Mouse (Mus musculus) natural killer cell, adult 2 months (primary cell): ENCODE results near the gene Ints2.
"Not testable (repeated sequence)": the region's sequence is repeated elsewhere in the genome, so short reads cannot be mapped to it uniquely, and the experiment has no call there.

Source experiments
- DNase-seq, 2 experiments: peaks; one replicate each; pipeline ENCODE4 v3.0.0; 2022; ENCODE audit warnings: low spot score in 2 of 2

The Ints2 gene

GRCm38 (mm10) chr11:86257460-86258076, at the start of gene Ints2:
Gene Ints2, minus strand, starts transcription at chr11:86257575.
- DNase-seq, result peak; percentile 84 to 90

- not testable (repeated sequence) for DNase-seq
Observed at GRCm38 (mm10) chr11:86292201-86292600, 34.8 kb upstream of the Ints2 start.

GRCm38 (mm10) chr11:86291714-86292113, 34.3 kb upstream of the Ints2 start:
- no peak for DNase-seq

GRCm38 (mm10) chr11:86285729-86286128, 28.4 kb upstream of the Ints2 start:
- DNase-seq, result no peak

- DNase-seq, result no peak
Observed at GRCm38 (mm10) chr11:86278442-86279102, 21.2 kb upstream of the Ints2 start.

GRCm38 (mm10) chr11:86257054-86257453, 321 bp downstream of the Ints2 start:
- DNase-seq, result peak in 1 of 2 experiments; percentile 23

- DNase-seq, result no peak
Observed at GRCm38 (mm10) chr11:86253342-86253741, 4.0 kb downstream of the Ints2 start.

GRCm38 (mm10) chr11:86232446-86232845, 24.9 kb downstream of the Ints2 start:
- no peak for DNase-seq

GRCm38 (mm10) chr11:86231781-86232350, 25.5 kb downstream of the Ints2 start:
- DNase-seq, result no peak

- no peak for DNase-seq
Observed at GRCm38 (mm10) chr11:86226646-86227180, 30.7 kb downstream of the Ints2 start.

- DNase-seq, result no peak
Observed at GRCm38 (mm10) chr11:86225761-86226160, 31.6 kb downstream of the Ints2 start.

- no peak for DNase-seq
Observed at GRCm38 (mm10) chr11:86211803-86212202, 45.6 kb downstream of the Ints2 start.

- no peak for DNase-seq
Observed at GRCm38 (mm10) chr11:86209123-86209522, 48.3 kb downstream of the Ints2 start.

- no peak for DNase-seq
Observed at GRCm38 (mm10) chr11:86205876-86206275, 51.5 kb downstream of the Ints2 start.

GRCm38 (mm10) chr11:86205031-86205430, 52.3 kb downstream of the Ints2 start:
- DNase-seq, result no peak

- no peak for DNase-seq
Observed at GRCm38 (mm10) chr11:86201901-86202675, 55.3 kb downstream of the Ints2 start.

- DNase-seq, result peak; percentile 89 to 92
Observed at GRCm38 (mm10) chr11:86201037-86201786, 56.2 kb downstream of the Ints2 start, which contains the start of gene Brip1. Gene Brip1, minus strand, starts transcription at chr11:86201193.

GRCm38 (mm10) chr11:86200460-86201021, 56.8 kb downstream of the Ints2 start:
- no peak for DNase-seq

GRCm38 (mm10) chr11:86199733-86200132, 57.6 kb downstream of the Ints2 start:
- DNase-seq, result no peak

GRCm38 (mm10) chr11:86185224-86185623, 72.2 kb downstream of the Ints2 start:
- peak; percentile 53 to 73 for DNase-seq

- DNase-seq, result no peak
Observed at GRCm38 (mm10) chr11:86175833-86176232, 81.5 kb downstream of the Ints2 start.
